Mouse (Mus musculus): Measurements from ENCODE around the gene Cyp1a1. TPM values are rescaled to one million over a fixed set of nuclear protein-coding genes. Genes with fewer than 3 reads are reported as not detected.

The Cyp1a1 gene
- polyA plus RNA-seq, 1 experiment, result 0.97 TPM

- H3K27ac ChIP-seq (ENCODE audit: insufficient read depth, low read depth, low read length), result no peak overlapping the region
- H3K27me3 ChIP-seq (replicated peaks; ENCODE audit: control insufficient read depth, insufficient read depth, low read length), result no peaks in the 10 kb centered on the region
- no peaks in the 10 kb centered on the region; the same call in 1 of the 2 replicates for H3K4me1 ChIP-seq (ENCODE audit: control insufficient read depth, insufficient read depth, low read length)
- H3K4me3 ChIP-seq (ENCODE audit: insufficient read depth, low read depth, low read length), result no peak overlapping the region
- DNase-seq, result no peak
- 85% methylated on average over 19 of the region's 19 CpGs for WGBS
- no peaks in the 10 kb centered on the region for H3K36me3 ChIP-seq (ENCODE audit: control insufficient read depth, insufficient read depth, low read length)
- TF ChIP-seq CTCF (conservative IDR thresholded peaks at IDR 0.05; ENCODE audit: insufficient read depth, insufficient read length, low read depth, low read length), result no peak
- TF ChIP-seq POLR2A (IDR thresholded peaks at IDR 0.05; ENCODE audit: low read depth, low read length), result no peak
These were observed 30.9 kb upstream of the Cyp1a1 start for GRCm38 (mm10) chr9:57656631-57657350.

GRCm38 (mm10) chr9:57657843-57658242, 29.9 kb upstream of the Cyp1a1 start:
- Histone ChIP-seq H3K27me3 (replicated peaks; ENCODE audit: control insufficient read depth, insufficient read depth, low read length) (no peaks in the 10 kb centered on the region), H3K4me1 (ENCODE audit: control insufficient read depth, insufficient read depth, low read length) (no peaks in the 10 kb centered on the region; the same call in 1 of the 2 replicates), H3K4me3 (ENCODE audit: insufficient read depth, low read depth, low read length) (no peak overlapping the region), H3K27ac (ENCODE audit: insufficient read depth, low read depth, low read length) (no peak overlapping the region), H3K36me3 (ENCODE audit: control insufficient read depth, insufficient read depth, low read length) (no peaks in the 10 kb centered on the region)
- WGBS, result 64% methylated on average over 4 of the region's 4 CpGs
- DNase-seq, result no peak
- TF ChIP-seq POLR2A (IDR thresholded peaks at IDR 0.05; ENCODE audit: low read depth, low read length) (no peak), CTCF (conservative IDR thresholded peaks at IDR 0.05; ENCODE audit: insufficient read depth, insufficient read length, low read depth, low read length) (no peak)

GRCm38 (mm10) chr9:57658970-57659369, 28.8 kb upstream of the Cyp1a1 start:
- Histone ChIP-seq H3K36me3 (ENCODE audit: control insufficient read depth, insufficient read depth, low read length) (no peaks in the 10 kb centered on the region), H3K27me3 (replicated peaks; ENCODE audit: control insufficient read depth, insufficient read depth, low read length) (no peaks in the 10 kb centered on the region), H3K4me3 (ENCODE audit: insufficient read depth, low read depth, low read length) (no peak overlapping the region), H3K27ac (ENCODE audit: insufficient read depth, low read depth, low read length) (no peak overlapping the region), H3K4me1 (ENCODE audit: control insufficient read depth, insufficient read depth, low read length) (no peaks in the 10 kb centered on the region; the same call in 1 of the 2 replicates)
- DNase-seq, result no peak
- TF ChIP-seq CTCF (conservative IDR thresholded peaks at IDR 0.05; ENCODE audit: insufficient read depth, insufficient read length, low read depth, low read length), result no peak
- no peak for TF ChIP-seq POLR2A (IDR thresholded peaks at IDR 0.05; ENCODE audit: low read depth, low read length)
- WGBS, result 79% methylated on average over 4 of the region's 4 CpGs

- DNase-seq, result peak; percentile 89
- Histone ChIP-seq H3K4me3 (ENCODE audit: insufficient read depth, low read depth, low read length) (no peak overlapping the region), H3K27me3 (replicated peaks; ENCODE audit: control insufficient read depth, insufficient read depth, low read length) (no peaks in the 10 kb centered on the region), H3K27ac (ENCODE audit: insufficient read depth, low read depth, low read length) (no peak overlapping the region), H3K36me3 (ENCODE audit: control insufficient read depth, insufficient read depth, low read length) (no peaks in the 10 kb centered on the region), H3K4me1 (ENCODE audit: control insufficient read depth, insufficient read depth, low read length) (no peaks in the 10 kb centered on the region; the same call in 1 of the 2 replicates)
- 10% methylated on average over 4 of the region's 4 CpGs for WGBS
- TF ChIP-seq POLR2A (IDR thresholded peaks at IDR 0.05; ENCODE audit: low read depth, low read length) (no peak), CTCF (conservative IDR thresholded peaks at IDR 0.05; ENCODE audit: insufficient read depth, insufficient read length, low read depth, low read length) (peak; percentile 98)
These were observed 28.0 kb upstream of the Cyp1a1 start for GRCm38 (mm10) chr9:57659774-57660173.

GRCm38 (mm10) chr9:57660501-57660900, 27.2 kb upstream of the Cyp1a1 start:
- TF ChIP-seq CTCF (conservative IDR thresholded peaks at IDR 0.05; ENCODE audit: insufficient read depth, insufficient read length, low read depth, low read length) (no peak), POLR2A (IDR thresholded peaks at IDR 0.05; ENCODE audit: low read depth, low read length) (no peak)
- DNase-seq, result no peak
- H3K36me3 ChIP-seq (ENCODE audit: control insufficient read depth, insufficient read depth, low read length), result no peaks in the 10 kb centered on the region
- 55% methylated on average over 6 of the region's 6 CpGs for WGBS
- no peak overlapping the region for H3K27ac ChIP-seq (ENCODE audit: insufficient read depth, low read depth, low read length)
- no peaks in the 10 kb centered on the region; the same call in 1 of the 2 replicates for H3K4me1 ChIP-seq (ENCODE audit: control insufficient read depth, insufficient read depth, low read length)
- no peak overlapping the region for H3K4me3 ChIP-seq (ENCODE audit: insufficient read depth, low read depth, low read length)
- no peaks in the 10 kb centered on the region for H3K27me3 ChIP-seq (replicated peaks; ENCODE audit: control insufficient read depth, insufficient read depth, low read length)

GRCm38 (mm10) chr9:57661552-57661951, 26.2 kb upstream of the Cyp1a1 start:
- H3K27me3 ChIP-seq (replicated peaks; ENCODE audit: control insufficient read depth, insufficient read depth, low read length), result no peaks in the 10 kb centered on the region
- H3K4me1 ChIP-seq (ENCODE audit: control insufficient read depth, insufficient read depth, low read length), result no peaks in the 10 kb centered on the region
- H3K27ac ChIP-seq (ENCODE audit: insufficient read depth, low read depth, low read length), result no peak overlapping the region
- no peak for TF ChIP-seq CTCF (conservative IDR thresholded peaks at IDR 0.05; ENCODE audit: insufficient read depth, insufficient read length, low read depth, low read length)
- TF ChIP-seq POLR2A (IDR thresholded peaks at IDR 0.05; ENCODE audit: low read depth, low read length), result no peak
- 59% methylated on average over 3 of the region's 3 CpGs for WGBS
- no peaks in the 10 kb centered on the region for H3K36me3 ChIP-seq (ENCODE audit: control insufficient read depth, insufficient read depth, low read length)
- H3K4me3 ChIP-seq (ENCODE audit: insufficient read depth, low read depth, low read length), result no peak overlapping the region
- no peak for DNase-seq

- Histone ChIP-seq H3K36me3 (ENCODE audit: control insufficient read depth, insufficient read depth, low read length) (no peaks in the 10 kb centered on the region), H3K4me1 (ENCODE audit: control insufficient read depth, insufficient read depth, low read length) (peaks cover 11% of the 10 kb centered on the region; the same call in 1 of the 2 replicates), H3K27me3 (replicated peaks; ENCODE audit: control insufficient read depth, insufficient read depth, low read length) (no peaks in the 10 kb centered on the region), H3K27ac (ENCODE audit: insufficient read depth, low read depth, low read length) (no peak overlapping the region), H3K4me3 (ENCODE audit: insufficient read depth, low read depth, low read length) (no peak overlapping the region)
- DNase-seq, result no peak
- no peak for TF ChIP-seq POLR2A (IDR thresholded peaks at IDR 0.05; ENCODE audit: low read depth, low read length)
- no peak for TF ChIP-seq CTCF (conservative IDR thresholded peaks at IDR 0.05; ENCODE audit: insufficient read depth, insufficient read length, low read depth, low read length)
- WGBS, result 63% methylated on average over 7 of the region's 7 CpGs
These were observed 23.1 kb upstream of the Cyp1a1 start for GRCm38 (mm10) chr9:57664616-57665015.

Measured in kidney, adult 2 months (tissue).